Mouse (Mus musculus) lung, embryonic 16.5 days (tissue): ENCODE results near the gene Mad1l1. TPM values are rescaled to one million over a fixed set of nuclear protein-coding genes. Genes with fewer than 3 reads are reported as not detected.

Source experiments
- ATAC-seq: fragments of 200-750 bp; cut with Nextera tagmentation; 2 replicates; pipeline ENCODE4 v1.8.0; 2017; ENCODE audit warnings: low read depth, mild to moderate bottlenecking, moderate library complexity
- H3K27ac ChIP-seq: fragments of 300-500 bp; sonication (generic); 2 replicates; pipeline ENCODE4 v1.5.1; 2014; ENCODE audit warnings: mild to moderate bottlenecking, control low read depth, low read length
- H3K27me3 ChIP-seq: fragments of 300-500 bp; sonication (generic); 2 replicates; pipeline ENCODE4 v1.6.1; 2014; ENCODE audit warnings: low read depth, low read length, mixed read lengths; ENCODE audit not compliant: control insufficient read depth, insufficient read depth
- H3K36me3 ChIP-seq: fragments of 300-500 bp; sonication (generic); 2 replicates; pipeline ENCODE4 v1.6.1; 2014; ENCODE audit warnings: low read length; ENCODE audit not compliant: control insufficient read depth, insufficient read depth
- H3K4me1 ChIP-seq: fragments of 300-500 bp; sonication (generic); replicated peaks from 2 replicates; pipeline ENCODE4 v1.6.1; 2014; ENCODE audit warnings: low read length, mixed read lengths; ENCODE audit not compliant: control insufficient read depth, insufficient read depth
- H3K4me2 ChIP-seq: fragments of 300-500 bp; sonication (generic); 2 replicates; pipeline ENCODE4 v1.6.1; 2014; ENCODE audit warnings: low read depth, low read length, control low read depth
- H3K4me3 ChIP-seq: fragments of 300-500 bp; sonication (generic); 2 replicates; pipeline ENCODE4 v1.5.1; 2014; ENCODE audit warnings: mild to moderate bottlenecking, low read length, control low read depth
- H3K9ac ChIP-seq: fragments of 300-500 bp; sonication (generic); 2 replicates; pipeline ENCODE4 v1.6.1; 2014; ENCODE audit warnings: low read length, control low read depth
- H3K9me3 ChIP-seq: fragments of 300-500 bp; sonication (generic); 2 replicates; pipeline ENCODE4 v1.6.1; 2016; ENCODE audit warnings: low read length; ENCODE audit not compliant: control insufficient read depth
- WGBS: fragments of 180-500 bp; shearing (Covaris S2); extraction: QIAGEN DNeasy Blood & Tissue Kit; methylation state at CpG from one replicate; pipeline ENCODE4 v1.1.7; 2014; 5-methylcytosine and 5-hydroxymethylcytosine counted together
- polyA plus RNA-seq: library from polyadenylated mRNA; unstranded; fragments of >200 nt; fragmentation: Nextera tagmentation; extraction: Ambion mirVana; gene quantifications from 2 replicates; pipeline ENCODE4 v1.2.1, GENCODE M21; 2015

The Mad1l1 gene
- polyA plus RNA-seq, 1 experiment from 2014 or later = 54.1 TPM

- no peak overlapping the region for H3K4me2 ChIP-seq
- no peaks in the 10 kb centered on the region for H3K27me3 ChIP-seq
- H3K4me1 ChIP-seq = no peaks in the 10 kb centered on the region
- H3K27ac ChIP-seq = no peak overlapping the region
- 86% methylated on average over 6 of the region's 6 CpGs for WGBS
- no peaks in the 10 kb centered on the region for H3K9me3 ChIP-seq
- H3K36me3 ChIP-seq = no peaks in the 10 kb centered on the region
- H3K4me3 ChIP-seq = no peak overlapping the region
- no peak overlapping the region for H3K9ac ChIP-seq
- no peak for ATAC-seq
These were observed 135.6 kb downstream of the Mad1l1 start for GRCm38 (mm10) chr5:140185757-140186156.

- no peaks in the 10 kb centered on the region for H3K9me3 ChIP-seq
- 77% methylated on average over 7 of the region's 7 CpGs for WGBS
These were observed 138.0 kb downstream of the Mad1l1 start for GRCm38 (mm10) chr5:140183387-140183786.

GRCm38 (mm10) chr5:140182351-140182750 is 139.0 kb downstream of the Mad1l1 start:
- Histone ChIP-seq H3K36me3 (no peaks in the 10 kb centered on the region), H3K27ac (no peak overlapping the region), H3K4me2 (no peak overlapping the region), H3K9me3 (no peaks in the 10 kb centered on the region), H3K9ac (no peak overlapping the region), H3K27me3 (no peaks in the 10 kb centered on the region), H3K4me1 (peaks cover 8% of the 10 kb centered on the region), H3K4me3 (no peak overlapping the region)
- peak; percentile 59 for ATAC-seq
- 71% methylated on average over 4 of the region's 4 CpGs for WGBS

More at GRCm38 (mm10) chr5:140183387-140183786, 138.0 kb downstream of the Mad1l1 start:
- no peak overlapping the region for H3K4me2 ChIP-seq
- no peak overlapping the region for H3K27ac ChIP-seq
- ATAC-seq = no peak
- H3K36me3 ChIP-seq = no peaks in the 10 kb centered on the region
- H3K9ac ChIP-seq = no peak overlapping the region
- peaks cover 3% of the 10 kb centered on the region; the same call in 1 of the 2 replicates for H3K4me1 ChIP-seq
- H3K4me3 ChIP-seq = no peak overlapping the region
- H3K27me3 ChIP-seq = no peaks in the 10 kb centered on the region

GRCm38 (mm10) chr5:140180016-140180415 is 141.3 kb downstream of the Mad1l1 start:
- Histone ChIP-seq H3K4me2 (no peak overlapping the region), H3K27me3 (no peaks in the 10 kb centered on the region), H3K4me1 (peaks cover 8% of the 10 kb centered on the region), H3K9me3 (no peaks in the 10 kb centered on the region), H3K27ac (no peak overlapping the region), H3K9ac (no peak overlapping the region), H3K4me3 (no peak overlapping the region), H3K36me3 (no peaks in the 10 kb centered on the region)
- ATAC-seq = no peak
- 96% methylated on average over 5 of the region's 5 CpGs for WGBS

- peak; percentile 34; the same call in 1 of the 2 replicates for ATAC-seq
- H3K4me1 ChIP-seq = peaks cover 8% of the 10 kb centered on the region
- WGBS = 48% methylated on average over 10 of the region's 10 CpGs
These were observed 143.2 kb downstream of the Mad1l1 start for GRCm38 (mm10) chr5:140178058-140178690.

GRCm38 (mm10) chr5:140177582-140177981 is 143.8 kb downstream of the Mad1l1 start:
- Histone ChIP-seq H3K4me1 (peaks cover 8% of the 10 kb centered on the region), H3K36me3 (no peaks in the 10 kb centered on the region), H3K4me3 (no peak overlapping the region), H3K27me3 (no peaks in the 10 kb centered on the region), H3K27ac (no peak overlapping the region), H3K9ac (no peak overlapping the region), H3K9me3 (no peaks in the 10 kb centered on the region), H3K4me2 (no peak overlapping the region)
- no peak for ATAC-seq
- WGBS = 77% methylated on average over 8 of the region's 8 CpGs

More at GRCm38 (mm10) chr5:140178058-140178690, 143.2 kb downstream of the Mad1l1 start:
- Histone ChIP-seq H3K9me3 (no peaks in the 10 kb centered on the region), H3K27ac (peak overlapping the region; percentile 37; the same call in 1 of the 2 replicates), H3K9ac (0 out of 2 replicates have a peak overlapping the region, but pooled peaks have one; percentile 7), H3K27me3 (no peaks in the 10 kb centered on the region), H3K4me3 (no peak overlapping the region), H3K4me2 (no peak overlapping the region), H3K36me3 (no peaks in the 10 kb centered on the region)

- H3K4me1 ChIP-seq = peaks cover 8% of the 10 kb centered on the region
- no peak overlapping the region for H3K4me2 ChIP-seq
- no peak overlapping the region for H3K27ac ChIP-seq
- no peak overlapping the region for H3K4me3 ChIP-seq
- H3K9ac ChIP-seq = no peak overlapping the region
- no peaks in the 10 kb centered on the region for H3K9me3 ChIP-seq
- H3K27me3 ChIP-seq = no peaks in the 10 kb centered on the region
- ATAC-seq = no peak
- no peaks in the 10 kb centered on the region for H3K36me3 ChIP-seq
- WGBS = 57% methylated on average over 3 of the region's 3 CpGs
These were observed 145.0 kb downstream of the Mad1l1 start for GRCm38 (mm10) chr5:140176370-140176769.

- Histone ChIP-seq H3K27me3 (no peaks in the 10 kb centered on the region), H3K4me1 (peaks cover 8% of the 10 kb centered on the region), H3K27ac (no peak overlapping the region), H3K36me3 (no peaks in the 10 kb centered on the region), H3K9ac (no peak overlapping the region), H3K4me3 (no peak overlapping the region), H3K4me2 (no peak overlapping the region), H3K9me3 (no peaks in the 10 kb centered on the region)
- WGBS = 80% methylated on average over 14 of the region's 14 CpGs
- no peak for ATAC-seq
These were observed 146.4 kb downstream of the Mad1l1 start for GRCm38 (mm10) chr5:140174814-140175490.

- Histone ChIP-seq H3K4me2 (no peak overlapping the region), H3K4me1 (peaks cover 8% of the 10 kb centered on the region), H3K9ac (no peak overlapping the region), H3K27me3 (no peaks in the 10 kb centered on the region), H3K36me3 (no peaks in the 10 kb centered on the region), H3K27ac (no peak overlapping the region), H3K9me3 (no peaks in the 10 kb centered on the region), H3K4me3 (no peak overlapping the region)
- 57% methylated on average over 3 of the region's 3 CpGs for WGBS
- ATAC-seq = no peak
These were observed 147.3 kb downstream of the Mad1l1 start for GRCm38 (mm10) chr5:140174066-140174465.
